Mouse (Mus musculus) megakaryocyte, embryonic 14.5 days (primary cell): Measurements from ENCODE around the gene Atxn10. TPM values are rescaled to one million over a fixed set of nuclear protein-coding genes. Genes with fewer than 3 reads are reported as not detected.

Experiments used
- H3K27me3 ChIP-seq: replicated peaks from 2 replicates; pipeline ENCODE3; 2012; ENCODE audit warnings: inconsistent platforms
- H3K36me3 ChIP-seq: replicated peaks from 2 replicates; pipeline ENCODE3; 2012; ENCODE audit warnings: low read length, inconsistent platforms, mixed read lengths
- H3K4me1 ChIP-seq: 2 replicates; pipeline ENCODE4 v1.6.1; 2012; ENCODE audit warnings: inconsistent platforms
- H3K4me3 ChIP-seq: replicated peaks from 2 replicates; pipeline ENCODE3; 2012; ENCODE audit warnings: moderate library complexity, mild to moderate bottlenecking, inconsistent platforms
- H3K9me3 ChIP-seq: 2 replicates; pipeline ENCODE4 v1.6.1; 2012; ENCODE audit warnings: inconsistent platforms
- FLI1 ChIP-seq: IDR thresholded peaks from 2 replicates; pipeline ENCODE4 v1.6.1; 2012; ENCODE audit warnings: low read length, inconsistent platforms, mixed read lengths
- GATA1 ChIP-seq: IDR thresholded peaks from 3 replicates; pipeline ENCODE4 v1.6.1; 2012; ENCODE audit warnings: mixed read lengths, low read length, inconsistent platforms, borderline replicate concordance
- polyA plus RNA-seq: library from polyadenylated mRNA; stranded (reverse); fragments of >175 nt; gene quantifications from 2 replicates; pipeline ENCODE4 v1.2.3, GENCODE M21; 2012; ENCODE audit warnings: low replicate concordance; ENCODE audit not compliant: insufficient read depth

The Atxn10 gene
- polyA plus RNA-seq, 1 experiment = 85.4 TPM

- no peak for TF ChIP-seq FLI1
- no peak for TF ChIP-seq GATA1
- Histone ChIP-seq H3K9me3 (peaks cover 3% of the 10 kb centered on the region; the same call in 1 of the 2 replicates), H3K27me3 (no peaks in the 10 kb centered on the region), H3K4me3 (no peak overlapping the region), H3K4me1 (peaks cover 27% of the 10 kb centered on the region), H3K36me3 (peaks cover 41% of the 10 kb centered on the region)
Measured at GRCm38 (mm10) chr15:85357465-85358225, 21.6 kb downstream of the Atxn10 start.

- no peak overlapping the region for H3K4me3 ChIP-seq
- TF ChIP-seq GATA1 (no peak), FLI1 (no peak)
- H3K36me3 ChIP-seq = peaks cover 59% of the 10 kb centered on the region
- H3K27me3 ChIP-seq = no peaks in the 10 kb centered on the region
- peaks cover 3% of the 10 kb centered on the region; the same call in 1 of the 2 replicates for H3K9me3 ChIP-seq
- H3K4me1 ChIP-seq = peaks cover 23% of the 10 kb centered on the region
Measured at GRCm38 (mm10) chr15:85359483-85359882, 23.4 kb downstream of the Atxn10 start.

- Histone ChIP-seq H3K9me3 (peaks cover 3% of the 10 kb centered on the region; the same call in 1 of the 2 replicates), H3K27me3 (no peaks in the 10 kb centered on the region), H3K4me1 (peaks cover 23% of the 10 kb centered on the region), H3K4me3 (no peak overlapping the region), H3K36me3 (peaks cover 63% of the 10 kb centered on the region)
- TF ChIP-seq FLI1 (no peak), GATA1 (no peak)
Measured at GRCm38 (mm10) chr15:85359901-85360300, 23.9 kb downstream of the Atxn10 start.

- peaks cover 94% of the 10 kb centered on the region for H3K36me3 ChIP-seq
- H3K4me1 ChIP-seq = peaks cover 8% of the 10 kb centered on the region
- no peak overlapping the region for H3K4me3 ChIP-seq
- TF ChIP-seq GATA1 (no peak), FLI1 (no peak)
- no peaks in the 10 kb centered on the region for H3K27me3 ChIP-seq
- peaks cover 3% of the 10 kb centered on the region; the same call in 1 of the 2 replicates for H3K9me3 ChIP-seq
Measured at GRCm38 (mm10) chr15:85364366-85364765, 28.3 kb downstream of the Atxn10 start.

GRCm38 (mm10) chr15:85366938-85367337 lies 30.9 kb downstream of the Atxn10 start:
- TF ChIP-seq FLI1 = no peak
- TF ChIP-seq GATA1 = no peak
- peaks cover 4% of the 10 kb centered on the region for H3K4me1 ChIP-seq
- no peaks in the 10 kb centered on the region for H3K27me3 ChIP-seq
- H3K36me3 ChIP-seq = peaks cover 68% of the 10 kb centered on the region
- no peak overlapping the region for H3K4me3 ChIP-seq
- peaks cover 3% of the 10 kb centered on the region; the same call in 1 of the 2 replicates for H3K9me3 ChIP-seq

GRCm38 (mm10) chr15:85369765-85370164 lies 33.7 kb downstream of the Atxn10 start:
- no peaks in the 10 kb centered on the region for H3K27me3 ChIP-seq
- peaks cover 4% of the 10 kb centered on the region for H3K4me1 ChIP-seq
- no peaks in the 10 kb centered on the region for H3K9me3 ChIP-seq
- H3K36me3 ChIP-seq = peaks cover 55% of the 10 kb centered on the region
- no peak for TF ChIP-seq GATA1
- no peak for TF ChIP-seq FLI1
- H3K4me3 ChIP-seq = no peak overlapping the region

- Histone ChIP-seq H3K9me3 (no peaks in the 10 kb centered on the region), H3K4me1 (peaks cover 4% of the 10 kb centered on the region), H3K4me3 (no peak overlapping the region), H3K27me3 (no peaks in the 10 kb centered on the region), H3K36me3 (peaks cover 54% of the 10 kb centered on the region)
- no peak for TF ChIP-seq GATA1
- TF ChIP-seq FLI1 = no peak
Measured at GRCm38 (mm10) chr15:85373125-85373524, 37.1 kb downstream of the Atxn10 start.

GRCm38 (mm10) chr15:85383477-85383876 lies 47.4 kb downstream of the Atxn10 start:
- Histone ChIP-seq H3K4me1 (peaks cover 35% of the 10 kb centered on the region), H3K4me3 (peak overlapping the region; percentile 69), H3K27me3 (no peaks in the 10 kb centered on the region), H3K36me3 (peaks cover 84% of the 10 kb centered on the region), H3K9me3 (no peaks in the 10 kb centered on the region)
- TF ChIP-seq GATA1 (no peak), FLI1 (no peak)

- Histone ChIP-seq H3K27me3 (no peaks in the 10 kb centered on the region), H3K4me1 (peaks cover 24% of the 10 kb centered on the region), H3K4me3 (no peak overlapping the region), H3K9me3 (no peaks in the 10 kb centered on the region), H3K36me3 (peaks cover 95% of the 10 kb centered on the region)
- TF ChIP-seq FLI1 (no peak), GATA1 (no peak)
Measured at GRCm38 (mm10) chr15:85388696-85389095, 52.7 kb downstream of the Atxn10 start.

GRCm38 (mm10) chr15:85389915-85390314 lies 53.9 kb downstream of the Atxn10 start:
- no peak for TF ChIP-seq GATA1
- no peak for TF ChIP-seq FLI1
- Histone ChIP-seq H3K27me3 (no peaks in the 10 kb centered on the region), H3K4me3 (no peak overlapping the region), H3K36me3 (peaks cover 88% of the 10 kb centered on the region), H3K9me3 (no peaks in the 10 kb centered on the region), H3K4me1 (peaks cover 12% of the 10 kb centered on the region; the same call in 1 of the 2 replicates)
